8 mouse cellular contexts compared by ENCODE assay signal in the genomic region with DNA sequence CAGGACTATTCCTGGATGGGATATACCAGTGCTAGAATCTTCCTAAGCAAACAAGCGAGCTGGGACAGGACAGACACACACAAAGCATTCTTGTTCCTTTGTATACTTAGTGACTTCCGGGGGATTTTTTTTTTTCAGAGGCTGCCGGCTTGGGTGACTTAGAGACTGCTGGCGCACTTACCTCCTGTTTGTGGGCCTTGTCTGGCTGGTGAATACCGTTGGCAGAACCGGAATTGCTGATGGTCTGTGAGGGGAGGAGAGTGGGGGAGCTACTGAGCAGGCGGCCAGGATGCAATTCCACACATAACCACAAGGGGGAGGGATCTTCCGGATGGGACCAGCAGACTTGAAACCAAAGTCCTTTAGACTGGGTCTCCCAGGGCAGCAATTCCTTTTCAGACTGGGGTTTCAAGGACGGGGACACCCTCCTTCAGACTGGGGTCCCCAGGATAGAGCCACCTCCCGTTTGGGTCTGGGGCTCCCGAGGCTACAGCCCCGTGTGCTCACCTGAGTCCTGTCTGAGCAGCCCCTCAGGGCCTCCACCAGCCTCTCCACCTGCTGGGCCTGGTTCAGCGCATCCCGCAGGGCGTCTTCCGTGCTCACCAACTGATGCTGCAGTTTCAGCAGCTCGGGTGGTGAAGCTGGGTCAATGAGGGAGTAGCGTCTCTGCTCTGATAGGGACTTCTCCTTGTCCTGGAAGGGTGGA. TPM values are rescaled to one million over a fixed set of nuclear protein-coding genes. Genes with fewer than 3 reads are reported as not detected.
DNase-seq lines count a peak whose midpoint lies in the region; ATAC-seq and TF ChIP-seq lines count a peak whose summit lies in the region.

No protein-coding gene starts in this region.

- 0 out of 2 replicates have a peak, but pooled peaks have one; percentile 3 for TF ChIP-seq POLR2A in thymus, adult 2 months (IDR thresholded peaks at IDR 0.05; ENCODE audit: control insufficient read depth, extremely low read depth, insufficient read depth, low read length, poor library complexity)

- no peaks in the 10 kb centered on the region for H3K27me3 ChIP-seq in forebrain, embryonic 14.5 days (replicated peaks; ENCODE audit: control insufficient read depth, insufficient read depth, low read length)
- H3K27me3 ChIP-seq in thymus, adult 2 months (ENCODE audit: control insufficient read depth, insufficient read depth, low read length), result no peaks in the 10 kb centered on the region

- no peaks in the 10 kb centered on the region for H3K4me1 ChIP-seq in forebrain, embryonic 14.5 days (ENCODE audit: control insufficient read depth, insufficient read depth, low read length)
- H3K4me1 ChIP-seq in thymus, adult 2 months (replicated peaks; ENCODE audit: control insufficient read depth, insufficient read depth, low read length), result peaks cover 29% of the 10 kb centered on the region

- WGBS in forebrain, embryonic 14.5 days, result 28% methylated on average over 18 of the region's 18 CpGs
- 28% methylated on average over 18 of the region's 18 CpGs for WGBS in large intestine, adult 2 months
- WGBS in thymus, adult 2 months, result 26% methylated on average over 18 of the region's 18 CpGs

- no peak overlapping the region for H3K4me3 ChIP-seq in forebrain, embryonic 14.5 days (ENCODE audit: low read depth, low read length)
- no peak overlapping the region for H3K4me3 ChIP-seq in thymus, adult 2 months (ENCODE audit: control insufficient read depth, insufficient read depth, low read length)

- peaks cover 74% of the 10 kb centered on the region for H3K36me3 ChIP-seq in forebrain, embryonic 14.5 days (ENCODE audit: control insufficient read depth, insufficient read depth, low read length)
- no peaks in the 10 kb centered on the region for H3K36me3 ChIP-seq in thymus, adult 2 months (ENCODE audit: control insufficient read depth, insufficient read depth, low read length)

- 0 out of 2 replicates have a peak, but pooled peaks have one; percentile 34 for ATAC-seq in cerebellum, adult (ENCODE audit: insufficient number of reproducible peaks, low FRiP score, low TSS enrichment)
- ATAC-seq in forebrain, embryonic 14.5 days, result peak; percentile 45; the same call in 1 of the 2 replicates

- intact Hi-C loops in heart, postnatal 14 days (cut with DNase I), result no loop called here

- no peak overlapping the region for H3K9ac ChIP-seq in forebrain, embryonic 14.5 days (ENCODE audit: low read length)

- TF ChIP-seq CTCF in thymus, adult 2 months (IDR thresholded peaks at IDR 0.05; ENCODE audit: borderline replicate concordance, control insufficient read depth, extremely low read depth, insufficient read depth, low read length, poor library complexity), result peak; percentile 70; the same call in 1 of the 2 replicates

- H3K9me3 ChIP-seq in forebrain, embryonic 14.5 days (replicated peaks; ENCODE audit: control insufficient read depth, low read length), result no peaks in the 10 kb centered on the region

- H3K27ac ChIP-seq in forebrain, embryonic 14.5 days (ENCODE audit: low read depth, low read length), result no peak overlapping the region
- peak overlapping the region; percentile 89 for H3K27ac ChIP-seq in thymus, adult 2 months (ENCODE audit: control insufficient read depth, insufficient read depth, low read length)

- DNase-seq in ES-CJ7 (ENCODE audit: low read depth, low spot score), result peak; percentile 94
- DNase-seq in forebrain, embryonic 14.5 days (ENCODE audit: low spot score), result peak; percentile 91
- DNase-seq in heart, postnatal 14 days, result peak; percentile 82 to 91
- peak; percentile 40 for DNase-seq in large intestine, adult 2 months (ENCODE audit: low read depth, low spot score)
- peak; percentile 87 to 91 for DNase-seq in lung, adult 18-20 months
- DNase-seq in ovary, adult 18-20 months (ENCODE audit: low spot score), result peak; percentile 55
- DNase-seq in thymus, adult 2 months, result peak; percentile 90

- H3K4me2 ChIP-seq in forebrain, embryonic 14.5 days (ENCODE audit: low read length), result no peak overlapping the region

RNA-seq across cellular contexts. Expression of gene Gtf2ird1, which starts 35.3 kb away (rescaled TPM):
- 50.9 and 60.7 TPM in 2 replicates for polyA plus RNA-seq in forebrain, embryonic 14.5 days (2014; fragmentation: Nextera tagmentation; extraction: Ambion mirVana)
- total RNA-seq in heart, postnatal 14 days (2021), result 10 to 100 TPM; 28.6 to 30.9 TPM
- polyA plus RNA-seq in large intestine, adult 2 months (2012; rRNA removed), result 52.5 and 57.9 TPM in 2 replicates
- polyA plus RNA-seq in thymus, adult 2 months (2012; rRNA removed), result 75.6 and 83.9 TPM in 2 replicates

Comparison
In these comparisons a context has a peak if more than half of its experiments do, and no peak if none do; other contexts are left out.
1. DNase-seq: peak in every context shown above with its lines; median percentile 94 in ES-CJ7; 91 in forebrain, embryonic 14.5 days; 90 in thymus, adult 2 months; 89 in lung, adult 18-20 months; 86 in heart, postnatal 14 days; 55 in ovary, adult 18-20 months; 40 in large intestine, adult 2 months.